Mouse (Mus musculus): ENCODE measurements at regions not wholly inside any gene's neighbourhood (a gene's known extent, or its start where the extent isn't known, plus 50 kb on each side); places are given as distances from the start of the nearest gene placed in this dataset.

GRCm38 (mm10) chr10:99425265-99425664 lies 162.2 kb downstream of the Dusp6 start:
- 83% methylated on average over 4 of the region's 4 CpGs for WGBS

GRCm38 (mm10) chr10:99430175-99430574 lies 167.1 kb downstream of the Dusp6 start:
- Histone ChIP-seq H3K9ac (ENCODE audit: low read length) (no peak overlapping the region), H3K27me3 (ENCODE audit: control insufficient read depth, insufficient read depth, low read length) (no peaks in the 10 kb centered on the region), H3K4me1 (ENCODE audit: control insufficient read depth, insufficient read depth, low read length) (no peaks in the 10 kb centered on the region), H3K4me3 (ENCODE audit: low read depth, low read length) (no peak overlapping the region), H3K27ac (replicated peaks; ENCODE audit: low read depth, low read length) (no peak overlapping the region), H3K9me3 (ENCODE audit: control insufficient read depth, low read length) (no peaks in the 10 kb centered on the region), H3K36me3 (ENCODE audit: control insufficient read depth, insufficient read depth, low read length) (no peaks in the 10 kb centered on the region), H3K4me2 (ENCODE audit: low read depth, severe bottlenecking) (no peak overlapping the region)
- DNase-seq (ENCODE audit: low spot score) (no peak), ATAC-seq (ENCODE audit: insufficient number of reproducible peaks, low FRiP score, low TSS enrichment, low read depth) (no peak)
- WGBS = 61% methylated on average over 9 of the region's 9 CpGs

More at GRCm38 (mm10) chr10:99425265-99425664, 162.2 kb downstream of the Dusp6 start:
- H3K9me3 ChIP-seq (ENCODE audit: control insufficient read depth, low read length) = no peaks in the 10 kb centered on the region
- no peak overlapping the region for H3K9ac ChIP-seq (ENCODE audit: low read length)
- H3K27ac ChIP-seq (replicated peaks; ENCODE audit: low read depth, low read length) = no peak overlapping the region
- no peaks in the 10 kb centered on the region for H3K27me3 ChIP-seq (ENCODE audit: control insufficient read depth, insufficient read depth, low read length)
- ATAC-seq (ENCODE audit: insufficient number of reproducible peaks, low FRiP score, low TSS enrichment, low read depth) (no peak), DNase-seq (ENCODE audit: low spot score) (no peak)
- H3K4me1 ChIP-seq (ENCODE audit: control insufficient read depth, insufficient read depth, low read length) = no peaks in the 10 kb centered on the region
- no peak overlapping the region for H3K4me3 ChIP-seq (ENCODE audit: low read depth, low read length)
- H3K36me3 ChIP-seq (ENCODE audit: control insufficient read depth, insufficient read depth, low read length) = no peaks in the 10 kb centered on the region
- H3K4me2 ChIP-seq (ENCODE audit: low read depth, severe bottlenecking) = no peak overlapping the region

- no peak overlapping the region for H3K9ac ChIP-seq (ENCODE audit: low read length)
- no peak for ATAC-seq (ENCODE audit: insufficient number of reproducible peaks, low FRiP score, low TSS enrichment, low read depth)
Observed at GRCm38 (mm10) chr10:99430669-99431561, 167.9 kb downstream of the Dusp6 start.

GRCm38 (mm10) chr10:99437060-99437459 lies 174.0 kb downstream of the Dusp6 start:
- DNase-seq (ENCODE audit: low spot score) (no peak), ATAC-seq (ENCODE audit: insufficient number of reproducible peaks, low FRiP score, low TSS enrichment, low read depth) (no peak)
- Histone ChIP-seq H3K4me1 (ENCODE audit: control insufficient read depth, insufficient read depth, low read length) (no peaks in the 10 kb centered on the region), H3K4me2 (ENCODE audit: low read depth, severe bottlenecking) (no peak overlapping the region), H3K9ac (ENCODE audit: low read length) (no peak overlapping the region), H3K27me3 (ENCODE audit: control insufficient read depth, insufficient read depth, low read length) (no peaks in the 10 kb centered on the region), H3K9me3 (ENCODE audit: control insufficient read depth, low read length) (no peaks in the 10 kb centered on the region), H3K27ac (replicated peaks; ENCODE audit: low read depth, low read length) (no peak overlapping the region), H3K4me3 (ENCODE audit: low read depth, low read length) (no peak overlapping the region), H3K36me3 (ENCODE audit: control insufficient read depth, insufficient read depth, low read length) (no peaks in the 10 kb centered on the region)

More at GRCm38 (mm10) chr10:99430669-99431561, 167.9 kb downstream of the Dusp6 start:
- no peak for DNase-seq (ENCODE audit: low spot score)
- H3K27me3 ChIP-seq (ENCODE audit: control insufficient read depth, insufficient read depth, low read length) = no peaks in the 10 kb centered on the region
- H3K27ac ChIP-seq (replicated peaks; ENCODE audit: low read depth, low read length) = no peak overlapping the region
- H3K4me2 ChIP-seq (ENCODE audit: low read depth, severe bottlenecking) = no peak overlapping the region
- H3K4me3 ChIP-seq (ENCODE audit: low read depth, low read length) = no peak overlapping the region
- no peaks in the 10 kb centered on the region for H3K36me3 ChIP-seq (ENCODE audit: control insufficient read depth, insufficient read depth, low read length)
- H3K9me3 ChIP-seq (ENCODE audit: control insufficient read depth, low read length) = no peaks in the 10 kb centered on the region
- no peaks in the 10 kb centered on the region for H3K4me1 ChIP-seq (ENCODE audit: control insufficient read depth, insufficient read depth, low read length)
- WGBS = 85% methylated on average over 16 of the region's 16 CpGs

GRCm38 (mm10) chr10:99440169-99440568 lies 177.1 kb downstream of the Dusp6 start:
- H3K4me1 ChIP-seq (ENCODE audit: control insufficient read depth, insufficient read depth, low read length) = no peaks in the 10 kb centered on the region
- no peak overlapping the region for H3K4me2 ChIP-seq (ENCODE audit: low read depth, severe bottlenecking)
- no peaks in the 10 kb centered on the region; the same call in 1 of the 2 replicates for H3K9me3 ChIP-seq (ENCODE audit: control insufficient read depth, low read length)
- H3K36me3 ChIP-seq (ENCODE audit: control insufficient read depth, insufficient read depth, low read length) = no peaks in the 10 kb centered on the region
- DNase-seq (ENCODE audit: low spot score) (no peak), ATAC-seq (ENCODE audit: insufficient number of reproducible peaks, low FRiP score, low TSS enrichment, low read depth) (no peak)
- H3K4me3 ChIP-seq (ENCODE audit: low read depth, low read length) = no peak overlapping the region
- no peaks in the 10 kb centered on the region for H3K27me3 ChIP-seq (ENCODE audit: control insufficient read depth, insufficient read depth, low read length)
- WGBS = 95% methylated on average over 5 of the region's 5 CpGs
- no peak overlapping the region for H3K9ac ChIP-seq (ENCODE audit: low read length)
- H3K27ac ChIP-seq (replicated peaks; ENCODE audit: low read depth, low read length) = no peak overlapping the region

GRCm38 (mm10) chr10:99441014-99441413 lies 178.0 kb downstream of the Dusp6 start:
- H3K36me3 ChIP-seq (ENCODE audit: control insufficient read depth, insufficient read depth, low read length) = no peaks in the 10 kb centered on the region
- H3K27ac ChIP-seq (replicated peaks; ENCODE audit: low read depth, low read length) = no peak overlapping the region
- no peaks in the 10 kb centered on the region for H3K4me1 ChIP-seq (ENCODE audit: control insufficient read depth, insufficient read depth, low read length)
- H3K9ac ChIP-seq (ENCODE audit: low read length) = no peak overlapping the region
- no peaks in the 10 kb centered on the region; the same call in 1 of the 2 replicates for H3K9me3 ChIP-seq (ENCODE audit: control insufficient read depth, low read length)
- DNase-seq (ENCODE audit: low spot score) (no peak), ATAC-seq (ENCODE audit: insufficient number of reproducible peaks, low FRiP score, low TSS enrichment, low read depth) (no peak)
- WGBS = 71% methylated on average over 6 of the region's 6 CpGs
- no peak overlapping the region for H3K4me2 ChIP-seq (ENCODE audit: low read depth, severe bottlenecking)
- H3K27me3 ChIP-seq (ENCODE audit: control insufficient read depth, insufficient read depth, low read length) = no peaks in the 10 kb centered on the region
- H3K4me3 ChIP-seq (ENCODE audit: low read depth, low read length) = no peak overlapping the region

- DNase-seq (ENCODE audit: low spot score) = no peak
Observed at GRCm38 (mm10) chr10:99441931-99442330, 178.9 kb downstream of the Dusp6 start.

GRCm38 (mm10) chr10:99443453-99444170 lies 180.6 kb downstream of the Dusp6 start:
- no peaks in the 10 kb centered on the region for H3K27me3 ChIP-seq (ENCODE audit: control insufficient read depth, insufficient read depth, low read length)
- ATAC-seq (ENCODE audit: insufficient number of reproducible peaks, low FRiP score, low TSS enrichment, low read depth) (no peak), DNase-seq (ENCODE audit: low spot score) (no peak)
- no peaks in the 10 kb centered on the region for H3K36me3 ChIP-seq (ENCODE audit: control insufficient read depth, insufficient read depth, low read length)
- no peaks in the 10 kb centered on the region for H3K4me1 ChIP-seq (ENCODE audit: control insufficient read depth, insufficient read depth, low read length)
- 94% methylated on average over 18 of the region's 18 CpGs for WGBS
- H3K27ac ChIP-seq (replicated peaks; ENCODE audit: low read depth, low read length) = no peak overlapping the region
- H3K9me3 ChIP-seq (ENCODE audit: control insufficient read depth, low read length) = no peaks in the 10 kb centered on the region; the same call in 1 of the 2 replicates
- no peak overlapping the region for H3K4me2 ChIP-seq (ENCODE audit: low read depth, severe bottlenecking)
- no peak overlapping the region for H3K9ac ChIP-seq (ENCODE audit: low read length)
- no peak overlapping the region for H3K4me3 ChIP-seq (ENCODE audit: low read depth, low read length)

More at GRCm38 (mm10) chr10:99441931-99442330, 178.9 kb downstream of the Dusp6 start:
- Histone ChIP-seq H3K36me3 (ENCODE audit: control insufficient read depth, insufficient read depth, low read length) (no peaks in the 10 kb centered on the region), H3K9me3 (ENCODE audit: control insufficient read depth, low read length) (no peaks in the 10 kb centered on the region; the same call in 1 of the 2 replicates), H3K27me3 (ENCODE audit: control insufficient read depth, insufficient read depth, low read length) (no peaks in the 10 kb centered on the region), H3K4me1 (ENCODE audit: control insufficient read depth, insufficient read depth, low read length) (no peaks in the 10 kb centered on the region), H3K4me2 (ENCODE audit: low read depth, severe bottlenecking) (no peak overlapping the region), H3K27ac (replicated peaks; ENCODE audit: low read depth, low read length) (no peak overlapping the region), H3K4me3 (ENCODE audit: low read depth, low read length) (no peak overlapping the region), H3K9ac (ENCODE audit: low read length) (no peak overlapping the region)
- WGBS = 69% methylated on average over 10 of the region's 10 CpGs
- ATAC-seq (ENCODE audit: insufficient number of reproducible peaks, low FRiP score, low TSS enrichment, low read depth) = no peak

Data from limb, embryonic 11.5 days (tissue).